Mouse (Mus musculus): ENCODE data around the gene Rab7. TPM values are rescaled to one million over a fixed set of nuclear protein-coding genes. Genes with fewer than 3 reads are reported as not detected.
"Not testable (repeated sequence)": the region's sequence is repeated elsewhere in the genome, so short reads cannot be mapped to it uniquely, and the experiment has no call there.

Gene Rab7
- total RNA-seq, 2 experiments from 2014 or later: 278 to 279 TPM

DNA sequence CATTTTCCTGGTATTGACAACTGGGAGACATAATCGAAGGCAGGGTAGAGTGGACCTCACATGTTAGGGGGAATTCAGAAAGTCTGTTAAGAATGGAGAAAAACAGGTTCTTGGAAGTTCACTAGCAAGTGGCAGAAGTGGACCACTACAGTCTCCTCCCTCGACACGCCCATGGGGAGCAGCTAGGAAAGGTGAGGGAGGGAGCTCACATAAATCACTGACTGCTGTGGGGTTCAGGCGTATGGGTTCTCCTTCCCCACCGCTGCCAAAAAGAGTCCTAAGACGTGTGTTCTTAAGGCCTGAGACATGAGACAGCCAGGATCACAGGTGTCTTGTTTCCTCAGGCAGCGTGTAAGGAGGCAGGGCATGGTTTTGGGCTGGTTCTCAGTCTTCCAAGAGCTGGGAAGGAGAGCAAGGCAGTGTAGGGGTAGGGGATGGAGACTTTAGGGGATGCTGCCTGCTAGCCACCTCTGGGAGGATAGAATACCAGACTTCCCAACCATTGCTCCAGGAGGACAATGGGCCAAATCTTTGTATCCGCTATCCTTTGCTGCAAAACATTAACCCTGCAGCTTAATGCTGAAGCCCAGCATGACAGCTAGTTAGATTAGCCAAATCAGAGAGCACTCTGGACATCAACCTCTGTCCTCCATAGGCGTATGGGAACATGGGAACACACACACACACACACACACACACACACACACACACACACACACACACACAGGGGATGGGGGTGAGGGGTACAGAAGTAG, 9.2 kb upstream of the Rab7 start:
- intact Hi-C loops (cut with DNase I): no loop called here
- no peak for DNase-seq

GRCm38 (mm10) chr6:88053228-88054080, 8.4 kb upstream of the Rab7 start:
- intact Hi-C loops (cut with DNase I): no loop called here
- DNase-seq: no peak

DNA sequence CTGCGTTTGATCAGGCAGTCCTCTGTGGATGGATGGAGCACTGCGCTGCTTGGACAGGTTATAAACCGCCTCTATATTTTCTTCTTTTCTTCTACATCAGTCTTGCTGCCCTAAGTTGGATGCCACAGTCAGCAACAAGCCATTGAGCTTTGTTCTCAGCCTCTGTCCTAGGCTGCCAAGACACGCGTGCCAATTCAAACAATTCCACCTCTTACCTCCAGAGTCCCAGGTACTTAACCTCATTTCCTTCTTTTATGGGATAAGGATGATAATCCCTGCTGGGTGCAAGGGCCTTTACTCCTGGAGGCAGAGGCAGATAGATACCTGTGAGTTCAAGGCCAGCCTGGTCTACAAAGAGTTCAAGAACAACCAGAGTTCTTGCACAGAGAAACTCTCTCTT, 6.1 kb upstream of the Rab7 start:
- DNase-seq: no peak
- intact Hi-C loops (cut with DNase I): no loop called here

DNA sequence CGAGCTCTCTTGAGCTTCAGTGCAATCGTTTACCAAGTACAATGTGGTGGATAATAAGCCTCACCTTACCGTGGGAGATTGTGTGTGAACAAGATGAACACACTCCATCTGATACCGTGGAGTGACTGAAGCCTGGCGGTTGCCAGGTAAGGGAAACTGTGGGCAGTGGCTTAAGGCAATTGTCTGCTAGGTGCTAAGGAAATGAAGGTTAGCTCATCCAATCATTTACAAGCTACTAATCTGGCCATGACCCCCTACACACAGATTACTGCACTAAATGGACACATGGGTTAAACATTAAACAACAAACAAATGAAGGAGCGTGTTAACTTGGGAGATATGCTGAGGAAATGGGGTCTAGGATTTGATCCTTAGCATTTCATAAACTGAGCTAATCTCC, 3.9 kb upstream of the Rab7 start:
- intact Hi-C loops (cut with DNase I): no loop called here
- DNase-seq: no peak

DNA sequence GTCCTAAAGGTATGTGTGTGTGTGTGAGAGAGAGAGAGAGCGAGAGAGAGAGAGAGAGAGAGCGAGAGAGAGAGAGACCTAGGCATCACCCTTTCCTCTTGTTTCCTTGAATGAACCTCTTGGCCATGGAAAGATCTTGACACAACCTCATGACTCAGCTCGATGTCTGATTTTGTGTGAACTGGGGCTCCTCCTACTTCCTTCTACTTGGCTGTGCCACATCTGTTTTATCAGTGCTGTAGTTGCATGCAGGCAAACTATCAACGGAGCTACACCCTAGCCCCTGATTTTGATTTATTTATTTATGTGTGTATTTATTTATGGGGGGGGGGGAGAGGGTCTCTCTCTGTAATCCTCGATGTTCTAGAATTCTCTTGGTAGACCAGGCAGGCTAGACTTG, 2.8 kb upstream of the Rab7 start:
- intact Hi-C loops (cut with DNase I): no loop called here
- no peak for DNase-seq

GRCm38 (mm10) chr6:88045406-88045766, 316 bp upstream of the Rab7 start:
- DNase-seq: no peak

GRCm38 (mm10) chr6:88044234-88044576, 865 bp downstream of the Rab7 start:
- intact Hi-C loops (cut with DNase I): no loop called here
- no peak for DNase-seq

More at GRCm38 (mm10) chr6:88045406-88045766, 316 bp upstream of the Rab7 start:
- intact Hi-C loops (cut with DNase I): no loop called here

- intact Hi-C loops (cut with DNase I): no loop called here
- DNase-seq: no peak
Observed at GRCm38 (mm10) chr6:88042336-88042735, 2.7 kb downstream of the Rab7 start.

DNA sequence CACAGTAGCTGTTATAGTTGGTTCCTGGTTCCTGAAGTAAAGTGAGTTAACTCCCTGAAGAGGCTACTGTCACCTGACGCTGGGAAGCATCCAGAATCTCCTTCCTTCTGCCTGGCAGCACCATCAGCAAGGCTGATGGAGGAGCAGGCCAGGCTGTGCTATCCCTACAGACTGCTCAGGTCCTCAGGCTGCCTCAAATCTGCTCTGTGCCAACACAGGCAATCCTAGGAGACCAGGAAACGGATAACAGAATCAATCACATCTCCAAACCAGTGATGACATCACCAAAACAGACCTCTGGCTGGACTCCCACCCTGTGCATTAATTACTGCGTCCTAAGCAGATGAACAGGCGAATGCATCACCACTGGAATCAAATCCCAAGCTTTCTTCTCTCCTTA, 3.8 kb downstream of the Rab7 start:
- intact Hi-C loops (cut with DNase I): no loop called here
- no peak for DNase-seq

- no peak for DNase-seq
- intact Hi-C loops (cut with DNase I): no loop called here
Observed at GRCm38 (mm10) chr6:88039426-88039825, 5.6 kb downstream of the Rab7 start.

DNA sequence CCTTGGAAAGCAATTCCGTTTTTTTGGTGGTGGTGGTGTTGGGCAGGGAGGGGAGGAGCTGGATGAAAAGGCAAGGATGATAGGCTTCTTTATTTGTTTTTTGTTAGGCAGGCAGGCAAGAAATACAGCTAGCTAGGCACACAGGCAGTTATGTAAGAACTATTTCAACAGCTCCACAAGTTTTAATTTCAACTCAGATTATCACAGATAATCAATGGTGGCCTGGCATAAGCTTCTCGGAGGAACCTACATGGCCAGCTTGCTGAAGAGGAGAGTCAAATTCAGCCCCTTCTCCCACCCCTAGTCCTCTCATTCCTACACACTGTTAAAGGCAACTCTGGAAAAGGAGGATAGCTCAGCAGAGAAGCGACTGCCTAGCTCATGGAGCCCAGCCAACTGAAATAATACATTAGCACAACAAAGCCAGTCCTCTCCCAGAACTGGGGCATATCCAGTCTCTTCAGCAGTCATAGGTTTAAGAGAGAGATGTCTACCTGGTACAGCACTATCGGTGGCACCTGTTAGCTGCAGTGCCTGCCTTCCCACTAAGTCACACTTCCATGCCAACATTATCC, 7.5 kb downstream of the Rab7 start:
- intact Hi-C loops (cut with DNase I): no loop called here
- DNase-seq: no peak

DNA sequence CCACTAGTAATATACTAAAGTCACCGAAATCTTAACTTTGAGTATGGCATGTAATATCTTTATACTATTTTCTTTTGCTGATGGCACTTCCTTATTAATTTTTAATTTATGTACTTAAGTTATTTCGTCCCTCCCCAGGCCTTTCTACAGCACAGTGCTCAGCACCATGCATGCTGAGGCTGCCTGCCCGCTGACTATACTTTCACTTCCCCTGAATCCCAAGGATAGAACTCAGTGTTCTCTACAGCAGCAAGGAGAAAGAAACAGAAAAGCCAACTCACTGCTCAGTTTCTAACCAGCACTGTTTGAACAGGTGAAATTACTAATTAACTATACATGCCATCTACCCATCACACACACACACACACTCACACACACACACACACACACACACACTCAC, 11.6 kb downstream of the Rab7 start:
- intact Hi-C loops (cut with DNase I): no loop called here
- DNase-seq: no peak

DNA sequence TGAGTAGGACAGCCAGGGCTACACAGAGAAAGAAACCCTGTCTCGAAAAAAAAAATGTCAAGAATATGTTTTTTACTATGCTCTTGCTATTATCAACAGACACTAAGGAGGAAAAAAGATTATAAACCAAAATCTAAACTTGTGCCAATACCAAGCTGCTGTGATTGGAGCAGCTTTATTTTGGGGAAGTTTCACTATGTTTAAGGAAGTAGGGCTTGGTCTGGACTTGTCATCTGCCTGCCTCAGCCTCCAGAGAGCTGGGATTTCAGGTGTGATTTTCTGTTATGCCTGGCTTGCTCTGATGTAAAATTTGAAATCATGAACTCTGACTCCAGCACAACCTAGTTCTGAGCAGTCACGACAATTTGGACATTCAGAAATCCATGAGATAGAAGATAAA, 14.6 kb downstream of the Rab7 start:
- intact Hi-C loops (cut with DNase I): no loop called here
- DNase-seq: no peak

DNA sequence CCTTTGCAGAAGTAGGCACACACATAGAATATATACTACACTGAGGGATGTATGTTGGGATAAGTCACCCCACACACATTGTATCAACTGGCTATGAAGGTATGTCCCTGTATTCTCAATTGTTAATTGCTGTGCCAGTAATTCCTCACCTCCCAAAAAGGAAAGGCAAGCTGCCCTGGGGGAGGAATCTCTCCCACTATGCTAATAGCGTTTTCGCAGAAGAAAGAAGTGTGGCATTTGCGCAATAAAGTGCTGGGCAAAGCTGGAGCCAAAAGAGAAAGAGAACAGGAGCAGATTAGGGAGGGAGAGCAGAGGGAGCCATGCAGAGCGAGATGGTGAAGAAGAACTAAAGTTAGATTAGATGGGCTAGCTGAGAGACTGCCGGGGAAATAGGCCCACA, 17.7 kb downstream of the Rab7 start:
- no peak for DNase-seq
- intact Hi-C loops (cut with DNase I): no loop called here

DNA sequence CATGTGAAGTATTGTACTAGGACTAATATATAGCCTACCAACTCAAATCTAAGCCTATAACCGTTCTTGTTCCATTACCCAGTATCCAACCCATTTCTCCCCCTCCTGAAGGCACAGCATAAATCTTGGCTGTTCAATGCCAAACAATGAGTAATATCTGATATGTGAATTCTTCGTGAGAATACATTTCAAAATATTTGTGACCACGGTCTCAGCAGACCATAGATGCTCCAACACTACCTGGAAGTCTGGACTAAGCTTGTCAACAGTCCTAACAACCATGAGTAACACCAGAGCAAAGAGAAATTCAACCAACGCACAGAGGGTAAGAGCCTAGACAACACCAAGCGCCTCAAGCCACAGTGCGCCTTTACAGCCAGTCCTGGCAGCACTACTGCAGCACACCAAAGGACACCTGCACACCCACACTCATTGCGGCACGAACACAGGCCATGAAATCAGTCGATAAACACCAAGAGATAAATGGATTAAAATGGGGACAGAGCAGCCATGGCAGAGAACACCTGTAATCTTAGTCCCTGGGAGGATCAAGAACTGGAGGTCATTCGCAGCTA, 21.7 kb downstream of the Rab7 start:
- DNase-seq: no peak
- intact Hi-C loops (cut with DNase I): no loop called here

DNA sequence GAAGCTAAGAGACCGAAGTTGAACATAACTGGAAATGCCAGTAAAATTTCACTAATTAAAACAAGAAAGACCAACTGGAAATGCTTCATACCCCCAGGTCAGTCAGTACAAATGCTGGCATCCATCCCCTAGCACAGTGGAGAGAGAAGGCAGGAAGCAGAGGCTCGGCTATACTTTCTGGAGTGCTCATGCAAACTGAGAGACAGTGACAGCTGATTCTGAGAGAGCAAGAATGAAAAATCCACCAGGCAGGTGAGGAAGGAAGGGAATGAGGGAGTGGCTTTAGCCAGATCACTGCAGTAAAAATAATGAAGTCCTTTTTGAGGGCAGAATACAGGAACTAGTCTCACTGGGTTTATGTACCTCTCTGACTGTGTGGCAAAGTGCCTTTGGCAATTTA, 25.9 kb downstream of the Rab7 start:
- intact Hi-C loops (cut with DNase I): no loop called here
- no peak for DNase-seq

DNA sequence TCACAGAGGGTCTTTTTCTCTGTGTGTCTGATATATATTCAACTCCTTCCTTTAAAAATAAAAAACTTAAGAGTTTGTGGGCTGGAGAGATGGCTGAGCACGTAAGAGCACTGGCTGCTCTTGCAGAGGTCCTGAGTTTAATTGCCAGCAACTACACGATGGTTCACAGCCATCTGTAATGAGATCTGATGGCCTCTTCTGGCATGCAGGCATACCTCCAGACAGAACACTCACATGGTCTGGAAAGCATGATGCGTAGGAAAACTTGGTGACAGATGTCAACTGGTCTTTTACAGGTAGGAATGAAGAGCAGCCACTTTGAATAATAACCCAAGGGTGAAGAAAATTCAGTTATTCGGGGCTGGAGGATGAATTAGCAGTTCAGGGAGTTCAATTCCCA, 27.2 kb downstream of the Rab7 start:
- no peak for DNase-seq
- intact Hi-C loops (cut with DNase I): no loop called here

DNA sequence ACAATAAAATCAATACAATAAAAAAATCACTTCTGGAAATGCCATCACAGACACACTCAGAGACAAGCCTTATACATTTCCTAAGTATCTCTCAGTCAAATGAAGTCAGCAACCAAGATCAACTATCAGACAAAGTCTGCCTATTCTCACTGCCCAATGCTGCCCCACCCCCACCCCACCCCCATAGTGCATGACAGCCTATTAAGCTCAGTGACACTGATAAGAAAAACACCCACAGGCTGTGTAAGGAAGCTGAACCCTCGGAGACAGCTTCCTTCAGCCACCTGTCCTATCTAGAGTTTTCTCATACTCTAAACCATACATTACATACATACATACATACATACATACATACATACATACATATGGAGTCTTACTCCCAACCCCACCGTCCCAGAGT, 29.3 kb downstream of the Rab7 start:
- intact Hi-C loops (cut with DNase I): no loop called here
- DNase-seq: no peak

DNA sequence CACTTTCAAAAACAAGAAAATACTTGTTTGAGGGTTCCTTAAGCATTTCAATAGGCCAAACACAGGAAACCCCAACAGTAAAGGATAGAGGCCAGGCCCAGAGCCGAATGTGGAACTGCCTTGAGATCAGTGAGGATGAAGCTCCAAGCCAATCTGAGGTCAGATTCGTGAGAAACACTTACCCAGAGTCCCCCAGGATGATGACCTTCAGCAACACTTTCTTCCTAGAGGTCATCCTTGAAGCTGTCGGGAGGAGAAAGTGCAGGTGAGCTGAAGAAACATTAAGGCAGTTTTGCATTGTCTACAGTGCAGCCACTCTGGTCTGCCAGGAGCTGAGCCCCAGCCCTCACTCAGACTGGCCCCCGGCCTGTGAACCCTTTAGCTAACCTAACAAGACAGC, 31.6 kb downstream of the Rab7 start:
- intact Hi-C loops (cut with DNase I): no loop called here
- no peak for DNase-seq

GRCm38 (mm10) chr6:88012601-88013000, 32.5 kb downstream of the Rab7 start:
- intact Hi-C loops (cut with DNase I): no loop called here
- DNase-seq: no peak

- peak; percentile 18 for DNase-seq
- intact Hi-C loops (cut with DNase I): not testable (repeated sequence)
Observed at GRCm38 (mm10) chr6:88011106-88011505, 34.0 kb downstream of the Rab7 start.

DNA sequence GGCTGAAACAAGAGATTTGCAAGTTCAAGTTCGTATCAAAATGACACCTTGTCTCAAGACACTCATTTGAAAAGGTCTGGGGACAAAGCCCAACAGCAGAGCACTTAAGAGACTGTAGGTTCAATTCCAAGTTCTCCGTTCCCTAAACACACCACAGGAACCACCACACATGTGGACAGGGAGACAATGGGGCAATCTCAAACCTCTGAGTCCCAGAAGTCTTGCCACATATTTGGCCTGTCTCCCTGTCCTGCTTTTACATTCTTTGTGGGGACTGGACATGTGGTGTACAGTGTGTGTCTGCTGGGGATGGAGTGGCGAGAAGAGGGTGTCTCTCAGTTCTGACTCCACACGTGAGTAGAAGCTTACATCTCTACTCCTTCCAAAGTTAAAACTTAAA, 35.9 kb downstream of the Rab7 start:
- DNase-seq: no peak
- intact Hi-C loops (cut with DNase I): no loop called here
